In the genomic region with DNA sequence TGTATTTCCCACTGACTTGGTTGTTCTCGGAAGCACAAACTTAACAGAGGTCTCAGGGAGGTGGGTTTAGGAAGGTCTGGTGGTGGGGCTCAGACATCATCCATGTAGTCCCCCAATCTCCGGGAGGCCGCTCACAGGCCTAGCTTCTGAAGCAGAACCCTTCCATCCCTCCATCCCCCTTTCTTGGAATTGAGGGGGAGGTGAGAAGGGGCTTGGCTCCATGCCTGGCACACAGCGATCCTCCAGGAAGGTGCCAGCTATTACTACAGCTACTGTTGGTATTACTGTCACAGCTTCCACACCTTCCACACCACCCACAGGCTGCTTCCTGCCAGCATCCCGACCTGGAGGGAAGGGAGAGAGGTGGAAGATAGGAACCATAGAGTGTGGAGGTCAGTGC, we compare ENCODE assay signal across 18 mouse cellular contexts. TPM values are rescaled to one million over a fixed set of nuclear protein-coding genes. Genes with fewer than 3 reads are reported as not detected.
DNase-seq lines count a peak whose midpoint lies in the region; ATAC-seq lines count a peak whose summit lies in the region.
"Had no signal": no experiment of that assay in that cellular context is flagged by ENCODE, and none has a peak within 500 bp of the region (broad histone marks: within the 10 kb centered on the region; RNA-seq: fewer than 3 reads in every experiment).

No protein-coding gene starts in this region.

- peak; percentile 78 for DNase-seq in right cerebral cortex, adult 18-20 months
- no peak for DNase-seq in right cerebral cortex, postnatal 4 days
- peak; percentile 63 to 86 for DNase-seq in left cerebral cortex, postnatal 25 days (ENCODE audit: low spot score in 2 of 2)
- DNase-seq in telencephalon, adult 2 months (ENCODE audit: low read depth, low spot score): peak; percentile 64
- DNase-seq in retina, embryonic 14.5 days (ENCODE audit: low spot score): no peak
- DNase-seq in natural killer cell, adult 2 months (ENCODE audit: low spot score in 2 of 2): no peak
- DNase-seq: gastrocnemius, postnatal 36 days; kidney, adult 18-20 months; kidney, postnatal 10 days; lung, postnatal 14 days; retina, postnatal 1 day; thymus, adult 2 months had no signal

- no peak overlapping the region for H3K9ac ChIP-seq in forebrain, embryonic 16.5 days (replicated peaks; ENCODE audit: low read depth, low read length)
- no peak overlapping the region for H3K9ac ChIP-seq in forebrain, embryonic 12.5 days
- H3K9ac ChIP-seq: embryonic facial prominence, embryonic 15.5 days; stomach, embryonic 15.5 days had no signal

- no peak overlapping the region for H3K4me3 ChIP-seq in forebrain, embryonic 16.5 days (replicated peaks; ENCODE audit: low read length)
- H3K4me3 ChIP-seq in forebrain, embryonic 12.5 days (replicated peaks): no peak overlapping the region
- H3K4me3 ChIP-seq: embryonic facial prominence, embryonic 15.5 days; heart, embryonic 10.5 days; hindbrain, embryonic 10.5 days; stomach, embryonic 15.5 days had no signal

- no peaks in the 10 kb centered on the region for H3K9me3 ChIP-seq in forebrain, embryonic 16.5 days (ENCODE audit: control insufficient read depth, low read length)
- H3K9me3 ChIP-seq in forebrain, embryonic 12.5 days: no peaks in the 10 kb centered on the region
- H3K9me3 ChIP-seq: embryonic facial prominence, embryonic 15.5 days; hindbrain, embryonic 10.5 days; stomach, embryonic 15.5 days had no signal

- H3K4me1 ChIP-seq in forebrain, embryonic 16.5 days (replicated peaks; ENCODE audit: control insufficient read depth, insufficient read depth, low read length): 0 out of 2 replicates have a peak, but pooled peaks cover 6% of the 10 kb centered on the region
- H3K4me1 ChIP-seq in forebrain, embryonic 12.5 days: no peaks in the 10 kb centered on the region
- H3K4me1 ChIP-seq: embryonic facial prominence, embryonic 15.5 days; heart, embryonic 10.5 days; hindbrain, embryonic 10.5 days; stomach, embryonic 15.5 days had no signal

- WGBS in forebrain, embryonic 16.5 days: 56% methylated on average over 5 of the region's 5 CpGs
- 82% methylated on average over 5 of the region's 5 CpGs for WGBS in forebrain, embryonic 12.5 days

- intact Hi-C loops in left cerebral cortex, postnatal 25 days (cut with DNase I): no loop called here

- H3K4me2 ChIP-seq in forebrain, embryonic 16.5 days (ENCODE audit: low read length): no peak overlapping the region
- H3K4me2 ChIP-seq in forebrain, embryonic 12.5 days: no peak overlapping the region
- H3K4me2 ChIP-seq: embryonic facial prominence, embryonic 15.5 days; stomach, embryonic 15.5 days had no signal

- no peaks in the 10 kb centered on the region for H3K36me3 ChIP-seq in forebrain, embryonic 16.5 days (ENCODE audit: control insufficient read depth, insufficient read depth)
- H3K36me3 ChIP-seq in forebrain, embryonic 12.5 days (replicated peaks): no peaks in the 10 kb centered on the region
- H3K36me3 ChIP-seq: embryonic facial prominence, embryonic 15.5 days; heart, embryonic 10.5 days; hindbrain, embryonic 10.5 days; stomach, embryonic 15.5 days had no signal

- no peaks in the 10 kb centered on the region for H3K27me3 ChIP-seq in forebrain, embryonic 16.5 days (replicated peaks; ENCODE audit: control insufficient read depth, insufficient read depth, low read length)
- H3K27me3 ChIP-seq in forebrain, embryonic 12.5 days: no peaks in the 10 kb centered on the region
- H3K27me3 ChIP-seq: embryonic facial prominence, embryonic 15.5 days; stomach, embryonic 15.5 days had no signal

- no peak overlapping the region for H3K27ac ChIP-seq in forebrain, embryonic 16.5 days (ENCODE audit: low read length)
- no peak overlapping the region for H3K27ac ChIP-seq in forebrain, embryonic 12.5 days
- H3K27ac ChIP-seq: embryonic facial prominence, embryonic 15.5 days; heart, embryonic 10.5 days; hindbrain, embryonic 10.5 days; stomach, embryonic 15.5 days had no signal

- 0 out of 2 replicates have a peak, but pooled peaks have one; percentile 37 for ATAC-seq in forebrain, embryonic 16.5 days
- ATAC-seq in forebrain, embryonic 12.5 days (ENCODE audit: low FRiP score): no peak

RNA-seq across cellular contexts. Expression of a gene that starts 26.3 kb away (rescaled TPM):
- 111 and 146 TPM in 2 replicates for polyA plus RNA-seq in forebrain, embryonic 16.5 days (2015; fragmentation: Nextera tagmentation; extraction: Ambion mirVana)
- polyA plus RNA-seq in forebrain, embryonic 12.5 days (2016; fragmentation: Nextera tagmentation; extraction: Ambion mirVana): 21.3 and 21.6 TPM in 2 replicates
- total RNA-seq in left cerebral cortex, postnatal 25 days (2021): 100 to 1,000 TPM; 359 to 413 TPM

Comparison
In these comparisons a context has a peak if more than half of its experiments do, and no peak if none do; other contexts are left out.
1. DNase-seq: peak in right cerebral cortex, adult 18-20 months (single experiment), left cerebral cortex, postnatal 25 days (2 of 2) and telencephalon, adult 2 months (single experiment); none in right cerebral cortex, postnatal 4 days (single experiment), retina, embryonic 14.5 days (single experiment) and natural killer cell, adult 2 months (0 of 2).